Mouse (Mus musculus): ENCODE measurements around the gene Rnls. TPM values are rescaled to one million over a fixed set of nuclear protein-coding genes. Genes with fewer than 3 reads are reported as not detected.

Gene Rnls
- polyA plus RNA-seq, 1 experiment from 2014 or later, result 4.8 TPM

- H3K9me3 ChIP-seq (ENCODE audit: control insufficient read depth, low read length), result no peaks in the 10 kb centered on the region
- H3K4me1 ChIP-seq (ENCODE audit: control insufficient read depth, insufficient read depth, low read length), result 0 out of 2 replicates have a peak, but pooled peaks cover 4% of the 10 kb centered on the region
- H3K27me3 ChIP-seq (ENCODE audit: control insufficient read depth, insufficient read depth, low read length), result no peaks in the 10 kb centered on the region
- ATAC-seq (ENCODE audit: insufficient number of reproducible peaks, low FRiP score, low TSS enrichment, low read depth), result no peak
- no peaks in the 10 kb centered on the region for H3K36me3 ChIP-seq (ENCODE audit: control insufficient read depth, insufficient read depth, low read length)
- WGBS, result 58% methylated on average over 7 of the region's 7 CpGs
- no peak overlapping the region for H3K4me3 ChIP-seq (ENCODE audit: low read depth, low read length)
- DNase-seq (ENCODE audit: low spot score), result no peak
- no peak overlapping the region for H3K9ac ChIP-seq (ENCODE audit: low read length)
- H3K4me2 ChIP-seq (ENCODE audit: low read depth, severe bottlenecking), result no peak overlapping the region
- H3K27ac ChIP-seq (replicated peaks; ENCODE audit: low read depth, low read length), result no peak overlapping the region
Observed at GRCm38 (mm10) chr19:33102008-33102782, 289.9 kb downstream of the Rnls start.

DNA sequence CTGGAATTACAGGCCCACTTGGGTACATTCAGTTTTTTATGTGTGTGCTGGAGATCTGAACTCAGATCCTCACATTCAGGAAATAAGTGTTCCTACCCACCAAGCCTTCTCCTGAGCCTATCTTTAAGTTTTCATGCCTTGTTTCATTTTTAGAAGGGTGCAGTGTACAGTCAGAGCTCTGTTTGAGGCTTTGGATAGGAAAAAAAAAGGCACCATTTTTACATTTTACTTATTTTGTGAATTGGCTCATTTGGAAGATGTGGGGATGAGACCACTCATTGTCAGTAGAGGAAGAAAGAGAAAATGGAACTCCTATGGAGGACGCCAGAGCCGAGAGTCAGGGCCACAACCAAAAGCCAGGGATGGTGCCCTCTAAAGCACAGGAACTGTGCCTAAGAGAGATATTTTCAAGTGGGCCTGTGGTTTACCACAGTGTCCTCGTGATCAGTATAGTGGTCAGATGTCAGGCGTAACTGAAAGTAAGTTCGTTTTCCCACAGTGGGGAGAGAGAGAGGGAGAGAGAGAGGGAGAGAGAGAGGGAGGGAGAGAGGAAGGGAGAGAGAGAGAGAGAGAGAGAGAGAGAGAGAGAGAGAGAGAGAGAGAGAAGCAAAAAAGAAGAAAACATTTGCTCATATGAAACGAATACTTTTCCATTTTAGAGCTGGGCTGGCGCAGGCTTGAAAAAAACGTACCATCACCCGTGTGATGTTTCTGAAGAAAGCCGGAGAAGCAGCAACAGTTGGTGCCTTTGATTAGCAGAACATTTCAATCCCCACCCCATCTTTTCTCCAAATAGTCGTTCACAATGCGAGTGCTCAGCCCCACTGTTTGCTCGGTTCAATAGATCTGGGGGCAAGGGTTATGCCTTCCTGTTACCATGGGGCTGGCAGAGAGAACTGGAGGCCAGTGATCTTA is 290.7 kb downstream of the Rnls start:
- no peak overlapping the region for H3K9ac ChIP-seq (ENCODE audit: low read length)
- no peaks in the 10 kb centered on the region for H3K27me3 ChIP-seq (ENCODE audit: control insufficient read depth, insufficient read depth, low read length)
- DNase-seq (ENCODE audit: low spot score) (no peak), ATAC-seq (ENCODE audit: insufficient number of reproducible peaks, low FRiP score, low TSS enrichment, low read depth) (no peak)
- H3K4me3 ChIP-seq (ENCODE audit: low read depth, low read length), result no peak overlapping the region
- H3K36me3 ChIP-seq (ENCODE audit: control insufficient read depth, insufficient read depth, low read length), result no peaks in the 10 kb centered on the region
- 0 out of 2 replicates have a peak, but pooled peaks cover 4% of the 10 kb centered on the region for H3K4me1 ChIP-seq (ENCODE audit: control insufficient read depth, insufficient read depth, low read length)
- no peak overlapping the region for H3K4me2 ChIP-seq (ENCODE audit: low read depth, severe bottlenecking)
- 71% methylated on average over 13 of the region's 13 CpGs for WGBS
- H3K27ac ChIP-seq (replicated peaks; ENCODE audit: low read depth, low read length), result no peak overlapping the region
- no peaks in the 10 kb centered on the region for H3K9me3 ChIP-seq (ENCODE audit: control insufficient read depth, low read length)

GRCm38 (mm10) chr19:33100598-33100997 is 291.5 kb downstream of the Rnls start:
- Histone ChIP-seq H3K4me1 (ENCODE audit: control insufficient read depth, insufficient read depth, low read length) (0 out of 2 replicates have a peak, but pooled peaks cover 4% of the 10 kb centered on the region), H3K36me3 (ENCODE audit: control insufficient read depth, insufficient read depth, low read length) (no peaks in the 10 kb centered on the region), H3K4me2 (ENCODE audit: low read depth, severe bottlenecking) (no peak overlapping the region), H3K27me3 (ENCODE audit: control insufficient read depth, insufficient read depth, low read length) (no peaks in the 10 kb centered on the region), H3K4me3 (ENCODE audit: low read depth, low read length) (no peak overlapping the region), H3K27ac (replicated peaks; ENCODE audit: low read depth, low read length) (no peak overlapping the region), H3K9ac (ENCODE audit: low read length) (no peak overlapping the region), H3K9me3 (ENCODE audit: control insufficient read depth, low read length) (no peaks in the 10 kb centered on the region)
- 78% methylated on average over 3 of the region's 3 CpGs for WGBS
- DNase-seq (ENCODE audit: low spot score) (no peak), ATAC-seq (ENCODE audit: insufficient number of reproducible peaks, low FRiP score, low TSS enrichment, low read depth) (no peak)

- 0 out of 2 replicates have a peak, but pooled peaks have one; percentile 6 for ATAC-seq (ENCODE audit: insufficient number of reproducible peaks, low FRiP score, low TSS enrichment, low read depth)
- Histone ChIP-seq H3K9ac (ENCODE audit: low read length) (no peak overlapping the region), H3K4me2 (ENCODE audit: low read depth, severe bottlenecking) (no peak overlapping the region)
Observed at GRCm38 (mm10) chr19:33100031-33100430, 292.1 kb downstream of the Rnls start.

DNA sequence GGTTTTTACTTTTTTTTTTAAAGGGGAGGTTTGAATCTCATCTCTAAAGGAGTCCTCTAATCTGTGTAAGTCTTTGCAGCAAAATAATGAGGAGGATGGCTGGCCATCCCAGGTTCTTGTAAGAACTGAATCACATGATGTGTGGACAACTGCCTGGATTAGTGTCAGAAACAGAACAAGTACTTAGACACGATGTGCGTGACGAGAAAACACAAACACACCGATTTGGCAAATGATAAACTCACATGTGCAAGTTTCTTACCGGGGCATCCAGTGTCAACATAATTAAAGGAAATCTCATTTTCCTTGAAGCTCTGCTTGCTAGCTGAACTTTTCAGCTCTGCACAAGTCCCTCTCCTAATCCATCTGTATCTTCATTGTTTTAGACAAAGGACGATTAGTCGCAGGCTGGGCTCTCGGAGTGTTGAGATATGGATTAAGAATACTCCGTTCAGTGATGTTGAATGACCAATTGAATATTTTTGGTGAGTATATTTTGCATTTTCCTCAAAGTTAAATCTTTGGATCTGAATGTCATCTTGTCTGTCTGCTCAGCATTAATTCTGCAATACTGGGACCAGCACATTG is 292.8 kb downstream of the Rnls start:
- Histone ChIP-seq H3K4me3 (ENCODE audit: low read depth, low read length) (no peak overlapping the region), H3K4me2 (ENCODE audit: low read depth, severe bottlenecking) (no peak overlapping the region), H3K27me3 (ENCODE audit: control insufficient read depth, insufficient read depth, low read length) (no peaks in the 10 kb centered on the region), H3K9me3 (ENCODE audit: control insufficient read depth, low read length) (no peaks in the 10 kb centered on the region), H3K4me1 (ENCODE audit: control insufficient read depth, insufficient read depth, low read length) (0 out of 2 replicates have a peak, but pooled peaks cover 4% of the 10 kb centered on the region), H3K9ac (ENCODE audit: low read length) (no peak overlapping the region), H3K27ac (replicated peaks; ENCODE audit: low read depth, low read length) (no peak overlapping the region), H3K36me3 (ENCODE audit: control insufficient read depth, insufficient read depth, low read length) (no peaks in the 10 kb centered on the region)
- ATAC-seq (ENCODE audit: insufficient number of reproducible peaks, low FRiP score, low TSS enrichment, low read depth) (no peak), DNase-seq (ENCODE audit: low spot score) (no peak)
- 89% methylated on average over 9 of the region's 9 CpGs for whole genome bisulfite sequencing

More at GRCm38 (mm10) chr19:33100031-33100430, 292.1 kb downstream of the Rnls start:
- Histone ChIP-seq H3K4me1 (ENCODE audit: control insufficient read depth, insufficient read depth, low read length) (0 out of 2 replicates have a peak, but pooled peaks cover 4% of the 10 kb centered on the region), H3K4me3 (ENCODE audit: low read depth, low read length) (no peak overlapping the region), H3K36me3 (ENCODE audit: control insufficient read depth, insufficient read depth, low read length) (no peaks in the 10 kb centered on the region), H3K27me3 (ENCODE audit: control insufficient read depth, insufficient read depth, low read length) (no peaks in the 10 kb centered on the region), H3K27ac (replicated peaks; ENCODE audit: low read depth, low read length) (no peak overlapping the region), H3K9me3 (ENCODE audit: control insufficient read depth, low read length) (no peaks in the 10 kb centered on the region)
- no peak for DNase-seq (ENCODE audit: low spot score)
- 47% methylated on average over 4 of the region's 4 CpGs for WGBS

GRCm38 (mm10) chr19:33097691-33098090 is 294.4 kb downstream of the Rnls start:
- ATAC-seq (ENCODE audit: insufficient number of reproducible peaks, low FRiP score, low TSS enrichment, low read depth) (no peak), DNase-seq (ENCODE audit: low spot score) (no peak)
- Histone ChIP-seq H3K4me3 (ENCODE audit: low read depth, low read length) (no peak overlapping the region), H3K27me3 (ENCODE audit: control insufficient read depth, insufficient read depth, low read length) (no peaks in the 10 kb centered on the region), H3K9me3 (ENCODE audit: control insufficient read depth, low read length) (no peaks in the 10 kb centered on the region), H3K9ac (ENCODE audit: low read length) (no peak overlapping the region), H3K4me2 (ENCODE audit: low read depth, severe bottlenecking) (no peak overlapping the region), H3K27ac (replicated peaks; ENCODE audit: low read depth, low read length) (no peak overlapping the region), H3K36me3 (ENCODE audit: control insufficient read depth, insufficient read depth, low read length) (no peaks in the 10 kb centered on the region), H3K4me1 (ENCODE audit: control insufficient read depth, insufficient read depth, low read length) (0 out of 2 replicates have a peak, but pooled peaks cover 4% of the 10 kb centered on the region)
- WGBS, result 72% methylated on average over 3 of the region's 3 CpGs

GRCm38 (mm10) chr19:33096581-33096980 is 295.5 kb downstream of the Rnls start:
- H3K4me2 ChIP-seq (ENCODE audit: low read depth, severe bottlenecking), result no peak overlapping the region
- H3K4me3 ChIP-seq (ENCODE audit: low read depth, low read length), result no peak overlapping the region
- H3K9ac ChIP-seq (ENCODE audit: low read length), result no peak overlapping the region
- no peak overlapping the region for H3K27ac ChIP-seq (replicated peaks; ENCODE audit: low read depth, low read length)
- no peaks in the 10 kb centered on the region for H3K27me3 ChIP-seq (ENCODE audit: control insufficient read depth, insufficient read depth, low read length)
- ATAC-seq (ENCODE audit: insufficient number of reproducible peaks, low FRiP score, low TSS enrichment, low read depth) (no peak), DNase-seq (ENCODE audit: low spot score) (no peak)
- no peaks in the 10 kb centered on the region for H3K36me3 ChIP-seq (ENCODE audit: control insufficient read depth, insufficient read depth, low read length)
- H3K4me1 ChIP-seq (ENCODE audit: control insufficient read depth, insufficient read depth, low read length), result no peaks in the 10 kb centered on the region
- H3K9me3 ChIP-seq (ENCODE audit: control insufficient read depth, low read length), result no peaks in the 10 kb centered on the region
- WGBS, result 92% methylated on average over 5 of the region's 5 CpGs

DNA sequence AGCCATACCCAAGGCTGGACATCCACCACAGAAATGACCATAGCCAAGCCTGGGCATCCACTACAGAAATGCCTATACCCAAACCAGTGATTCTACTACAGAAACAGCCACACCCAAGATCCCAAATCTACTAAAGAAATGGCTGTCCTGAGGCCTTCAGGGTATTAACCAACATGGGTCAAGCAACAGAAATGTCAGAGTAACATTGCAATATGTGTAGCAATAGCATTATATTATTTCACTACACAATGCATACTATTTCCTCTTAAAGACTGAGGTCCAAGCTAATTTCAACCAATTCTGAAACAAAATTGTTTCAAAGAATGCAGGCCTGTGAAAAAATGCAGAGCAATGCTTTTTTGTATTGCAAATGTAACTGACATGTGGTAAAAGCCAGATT is 299.5 kb downstream of the Rnls start:
- Histone ChIP-seq H3K4me2 (ENCODE audit: low read depth, severe bottlenecking) (no peak overlapping the region), H3K4me1 (ENCODE audit: control insufficient read depth, insufficient read depth, low read length) (no peaks in the 10 kb centered on the region), H3K36me3 (ENCODE audit: control insufficient read depth, insufficient read depth, low read length) (no peaks in the 10 kb centered on the region), H3K27me3 (ENCODE audit: control insufficient read depth, insufficient read depth, low read length) (no peaks in the 10 kb centered on the region), H3K4me3 (ENCODE audit: low read depth, low read length) (no peak overlapping the region), H3K27ac (replicated peaks; ENCODE audit: low read depth, low read length) (no peak overlapping the region), H3K9me3 (ENCODE audit: control insufficient read depth, low read length) (no peaks in the 10 kb centered on the region), H3K9ac (ENCODE audit: low read length) (no peak overlapping the region)
- no peak for ATAC-seq (ENCODE audit: insufficient number of reproducible peaks, low FRiP score, low TSS enrichment, low read depth)
- no peak for DNase-seq (ENCODE audit: low spot score)
